Mouse (Mus musculus): ENCODE results near the gene Oas2.

The Oas2 gene

GRCm38 (mm10) chr5:120696057-120696743 is 53.5 kb downstream of the Oas2 start:
- no peak for DNase-seq (ENCODE audit: low spot score in 2 of 2)

GRCm38 (mm10) chr5:120694695-120695074 is 55.0 kb downstream of the Oas2 start:
- DNase-seq (ENCODE audit: low spot score in 2 of 2): no peak

GRCm38 (mm10) chr5:120693931-120694694 is 55.5 kb downstream of the Oas2 start:
- no peak for DNase-seq (ENCODE audit: low spot score in 2 of 2)

DNA sequence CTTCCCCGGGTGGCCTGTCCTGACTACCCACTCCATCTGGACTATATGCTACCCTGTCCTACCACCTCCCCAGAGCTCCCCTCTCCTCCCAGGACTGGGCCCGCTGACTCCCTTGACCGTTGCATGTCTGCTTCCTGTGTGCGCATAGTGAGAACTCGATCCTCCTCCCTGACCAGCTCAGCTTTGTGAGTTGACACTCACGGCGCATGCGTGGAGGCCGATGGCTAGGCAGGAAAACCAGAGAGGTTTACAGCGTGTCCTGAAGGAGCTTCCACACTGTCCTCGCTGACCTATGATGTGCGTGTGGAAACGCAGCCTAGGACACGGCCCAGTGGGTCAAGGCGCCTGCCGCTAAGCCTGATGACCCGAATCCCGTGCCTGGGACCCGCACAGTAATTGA is 57.6 kb downstream of the Oas2 start:
- DNase-seq (ENCODE audit: low spot score in 2 of 2): no peak

DNA sequence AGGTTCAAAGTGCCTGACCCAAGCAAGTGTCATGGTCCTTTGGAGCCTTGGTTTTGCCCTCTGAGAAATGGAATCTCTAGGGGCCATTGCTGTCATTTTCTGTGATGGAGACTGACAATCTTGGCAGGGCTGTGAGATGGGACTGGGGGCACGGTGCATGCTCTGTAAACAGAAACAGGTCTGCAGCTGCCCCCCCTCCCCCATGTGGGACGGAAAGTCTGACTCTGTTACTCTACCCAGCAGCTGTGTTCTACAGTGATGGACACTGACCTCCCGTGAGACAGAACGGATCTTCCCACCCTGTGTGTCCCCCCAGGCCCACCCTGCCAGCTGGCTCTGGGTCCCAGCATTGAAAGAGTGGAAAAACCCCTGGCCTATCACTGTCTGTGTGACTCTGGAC is 59.2 kb downstream of the Oas2 start:
- no peak for DNase-seq (ENCODE audit: low spot score in 2 of 2)

DNA sequence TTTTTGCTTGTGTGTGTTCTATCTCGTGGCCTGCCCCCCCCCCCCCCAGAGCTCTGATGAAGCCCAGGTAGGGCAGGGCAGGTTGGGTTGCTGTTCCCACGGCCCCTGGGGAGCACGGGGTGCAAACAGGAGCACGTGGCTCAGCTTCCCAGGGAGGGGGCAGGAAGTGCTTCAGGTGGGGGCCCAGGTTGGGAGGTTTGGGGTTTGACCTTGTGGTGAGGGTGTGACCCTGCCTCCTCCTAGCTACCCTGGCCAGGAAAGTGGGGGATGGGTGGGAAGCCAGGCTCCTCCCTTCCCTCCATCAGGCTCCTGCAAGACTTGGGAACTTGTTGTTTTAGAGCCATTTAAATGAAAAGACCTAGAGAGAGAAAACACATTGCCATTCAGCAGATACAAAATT is 61.2 kb downstream of the Oas2 start:
- DNase-seq (ENCODE audit: low spot score in 2 of 2): no peak

GRCm38 (mm10) chr5:120687897-120688296 is 61.8 kb downstream of the Oas2 start:
- DNase-seq (ENCODE audit: low spot score in 2 of 2): no peak

- no peak for DNase-seq (ENCODE audit: low spot score in 2 of 2)
Measured at GRCm38 (mm10) chr5:120687484-120687851, 62.2 kb downstream of the Oas2 start.

GRCm38 (mm10) chr5:120686749-120687483 is 62.7 kb downstream of the Oas2 start:
- DNase-seq (ENCODE audit: low spot score in 2 of 2): no peak

DNA sequence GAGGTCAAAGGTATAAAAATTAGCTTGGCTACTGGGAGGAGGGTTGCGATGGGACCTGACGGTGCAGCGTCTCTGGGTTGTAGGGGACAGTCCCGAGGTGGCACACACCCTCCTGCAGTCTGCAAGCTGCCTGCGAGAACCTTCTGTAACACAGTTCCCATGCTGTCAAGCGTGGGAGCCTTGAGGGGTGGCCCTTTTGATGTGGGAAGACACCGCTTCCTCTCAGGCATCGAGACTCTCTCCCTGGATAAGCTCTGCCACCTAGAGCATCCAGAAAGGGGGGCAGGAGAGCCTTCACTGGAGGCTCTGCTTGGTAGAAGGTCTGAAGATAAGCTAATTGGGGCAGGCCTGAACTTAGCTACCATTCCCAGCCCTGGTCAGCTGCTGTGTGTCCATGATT is 64.0 kb downstream of the Oas2 start:
- no peak for DNase-seq (ENCODE audit: low spot score in 2 of 2)

DNA sequence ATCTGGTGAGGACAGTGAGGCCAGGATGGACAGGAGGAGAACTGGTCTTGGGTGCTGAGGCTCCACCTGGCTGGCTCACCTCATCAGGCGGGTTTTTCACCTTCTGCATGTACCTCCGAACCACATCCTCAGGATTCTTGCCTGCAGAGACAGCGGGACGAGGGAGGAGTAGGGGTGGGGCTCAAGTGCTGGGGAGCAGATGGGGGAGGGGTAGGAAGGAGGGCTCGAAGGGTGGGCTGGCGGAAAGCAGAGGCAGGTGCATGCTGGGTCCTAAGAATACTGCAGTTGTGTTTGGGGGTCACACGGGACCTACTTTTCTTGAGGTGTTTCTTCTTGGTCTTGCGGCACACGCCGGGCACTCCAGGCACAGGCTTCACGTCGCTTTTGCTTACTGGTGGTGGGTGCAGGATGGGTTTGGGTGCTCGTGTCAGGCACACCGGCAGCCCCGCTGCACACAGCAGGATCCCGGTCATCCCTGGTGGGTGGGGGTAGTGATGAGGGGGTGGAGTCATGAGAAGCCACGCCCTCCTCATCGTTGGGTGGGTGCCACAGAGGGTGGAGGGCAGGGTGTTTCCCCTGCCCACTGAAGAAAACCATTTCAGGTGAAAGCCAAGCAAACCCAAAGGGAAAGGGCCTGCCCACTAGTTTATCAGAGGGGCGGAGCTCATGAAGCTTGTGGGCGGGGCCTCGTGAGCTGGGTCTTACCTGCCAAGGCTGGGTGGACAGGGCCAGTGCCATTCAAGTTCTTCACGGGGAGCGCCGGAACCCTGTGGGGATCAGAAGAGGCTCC is 66.5 kb downstream of the Oas2 start:
- DNase-seq (ENCODE audit: low spot score in 2 of 2): no peak

GRCm38 (mm10) chr5:120680918-120681317 is 68.7 kb downstream of the Oas2 start:
- no peak for DNase-seq (ENCODE audit: low spot score in 2 of 2)
